In the genomic region with DNA sequence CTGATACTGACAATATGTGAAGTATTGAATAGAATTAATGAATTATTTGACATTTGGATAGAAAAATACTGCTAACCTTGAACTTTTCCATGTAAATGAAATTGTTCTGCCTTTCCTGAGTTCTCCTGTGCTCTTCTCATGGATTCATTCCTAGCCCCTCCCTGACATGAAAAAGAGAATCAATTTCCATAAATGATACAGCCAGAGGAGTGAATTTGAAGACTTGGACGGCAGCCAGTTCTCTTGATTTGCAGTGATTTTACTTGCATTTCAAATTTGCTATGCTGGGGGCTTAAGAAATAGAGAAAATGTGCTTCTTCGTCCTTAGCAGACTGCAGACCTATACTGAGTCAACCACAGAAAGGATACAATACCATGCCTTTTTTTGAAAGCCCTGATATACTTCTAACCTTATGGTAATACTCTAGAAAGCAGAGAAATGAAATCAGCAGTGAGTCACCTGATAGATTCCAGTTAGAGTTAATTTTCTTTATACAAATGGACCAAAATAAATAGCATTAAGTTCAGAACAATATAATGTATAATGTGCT, we compare ENCODE assay signal across 18 mouse cellular contexts.
A peak's percentile ranks its signal among the peaks of the same experiment; 100 is the strongest.
DNase-seq lines count a peak whose midpoint lies in the region; ATAC-seq lines count a peak whose summit lies in the region.
"Had no signal": no experiment of that assay in that cellular context is flagged by ENCODE, and none has a peak within 500 bp of the region (broad histone marks: within the 10 kb centered on the region; RNA-seq: fewer than 3 reads in every experiment).

No protein-coding gene starts in this region.

- no peak overlapping the region for H3K4me2 ChIP-seq in embryonic facial prominence, embryonic 14.5 days (ENCODE audit: low read depth, low read length)

- no peaks in the 10 kb centered on the region for H3K36me3 ChIP-seq in embryonic facial prominence, embryonic 14.5 days (ENCODE audit: control insufficient read depth, insufficient read depth, low read length)
- no peaks in the 10 kb centered on the region for H3K36me3 ChIP-seq in embryonic facial prominence, embryonic 10.5 days (replicated peaks)

- no peak for ATAC-seq in embryonic facial prominence, embryonic 14.5 days (ENCODE audit: low read depth)
- ATAC-seq: intestine, embryonic 16.5 days had no signal

- H3K27ac ChIP-seq in embryonic facial prominence, embryonic 14.5 days (replicated peaks; ENCODE audit: low read depth, low read length): no peak overlapping the region
- H3K27ac ChIP-seq in embryonic facial prominence, embryonic 10.5 days (replicated peaks): no peak overlapping the region
- H3K27ac ChIP-seq: layer of hippocampus, adult 2 months had no signal

- no peak overlapping the region for H3K9ac ChIP-seq in embryonic facial prominence, embryonic 14.5 days (ENCODE audit: low read depth, low read length)

- no peak overlapping the region for H3K4me3 ChIP-seq in embryonic facial prominence, embryonic 14.5 days (ENCODE audit: low read depth, low read length)
- no peak overlapping the region for H3K4me3 ChIP-seq in embryonic facial prominence, embryonic 10.5 days
- H3K4me3 ChIP-seq: layer of hippocampus, adult 2 months had no signal

- H3K27me3 ChIP-seq in embryonic facial prominence, embryonic 14.5 days (replicated peaks; ENCODE audit: control insufficient read depth, insufficient read depth, low read length): no peaks in the 10 kb centered on the region
- no peaks in the 10 kb centered on the region for H3K27me3 ChIP-seq in embryonic facial prominence, embryonic 10.5 days (replicated peaks; ENCODE audit: low read depth, poor library complexity, severe bottlenecking)
- H3K27me3 ChIP-seq: CH12.LX had no signal

- H3K9me3 ChIP-seq in embryonic facial prominence, embryonic 14.5 days (ENCODE audit: control insufficient read depth, low read length): no peaks in the 10 kb centered on the region
- H3K9me3 ChIP-seq in embryonic facial prominence, embryonic 10.5 days: no peaks in the 10 kb centered on the region

- DNase-seq in embryonic facial prominence, embryonic 14.5 days (ENCODE audit: low spot score): peak; percentile 78
- DNase-seq in embryonic facial prominence, embryonic 10.5 days (ENCODE audit: low spot score): no peak
- peak; percentile 15 to 19 for DNase-seq in layer of hippocampus, postnatal 10 days (ENCODE audit: low spot score in 2 of 2)
- no peak for DNase-seq in layer of hippocampus, adult 9-10 months (ENCODE audit: low spot score)
- DNase-seq in right cerebral cortex, postnatal 14 days: peak; percentile 34
- DNase-seq in right cerebral cortex, postnatal 25 days: no peak
- DNase-seq in Muller cell, postnatal 12 days (ENCODE audit: inconsistent ontology term): no peak
- DNase-seq in ovary, postnatal 10 days (ENCODE audit: low spot score): no peak
- DNase-seq: adrenal gland, adult 8-10 months; cerebellum, adult 2 months; gastrocnemius, postnatal 14 days; liver; lung, adult 18-20 months; lung, postnatal 4 days; thymus, postnatal 4 days had no signal

- WGBS in embryonic facial prominence, embryonic 14.5 days: 34% methylated on average over 2 of the region's 2 CpGs
- 72% methylated on average over 2 of the region's 2 CpGs for WGBS in embryonic facial prominence, embryonic 10.5 days

- no peaks in the 10 kb centered on the region for H3K4me1 ChIP-seq in embryonic facial prominence, embryonic 14.5 days (ENCODE audit: control insufficient read depth, insufficient read depth, low read length)
- no peaks in the 10 kb centered on the region for H3K4me1 ChIP-seq in embryonic facial prominence, embryonic 10.5 days

Comparison
In these comparisons a context has a peak if more than half of its experiments do, and no peak if none do; other contexts are left out.
1. DNase-seq: peak in embryonic facial prominence, embryonic 14.5 days (single experiment), layer of hippocampus, postnatal 10 days (2 of 2) and right cerebral cortex, postnatal 14 days (single experiment); none in embryonic facial prominence, embryonic 10.5 days (single experiment), layer of hippocampus, adult 9-10 months (single experiment), right cerebral cortex, postnatal 25 days (single experiment), Muller cell, postnatal 12 days (single experiment) and ovary, postnatal 10 days (single experiment).